15 mouse cellular contexts compared by ENCODE assay signal in the genomic region with DNA sequence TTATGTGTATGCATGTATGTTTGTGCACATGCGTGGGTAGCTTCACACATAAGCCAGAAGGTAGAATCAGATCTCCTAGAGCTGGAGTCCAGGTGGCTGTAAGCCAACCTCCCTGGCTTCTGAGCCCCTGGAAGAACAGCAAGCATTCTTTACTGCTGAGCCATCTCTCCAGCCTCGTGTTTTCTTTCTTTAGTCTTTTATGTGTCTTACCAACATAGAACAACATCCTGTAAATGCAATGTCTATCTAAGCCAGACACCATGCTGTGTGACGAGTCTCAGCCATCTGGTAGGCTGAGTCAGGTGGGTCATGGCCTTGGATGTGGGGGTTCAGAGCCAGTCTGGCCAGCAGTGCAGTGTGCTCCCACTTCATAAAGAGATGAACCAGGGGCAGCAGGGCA. TPM values are rescaled to one million over a fixed set of nuclear protein-coding genes. Genes with fewer than 3 reads are reported as not detected.
A peak's percentile ranks its signal among the peaks of the same experiment; 100 is the strongest.
DNase-seq lines count a peak whose midpoint lies in the region; ATAC-seq and TF ChIP-seq lines count a peak whose summit lies in the region.
"Had no signal": no experiment of that assay in that cellular context is flagged by ENCODE, and none has a peak within 500 bp of the region (broad histone marks: within the 10 kb centered on the region; RNA-seq: fewer than 3 reads in every experiment).

No protein-coding gene starts in this region.

- H3K4me3 ChIP-seq in lung, embryonic 14.5 days (ENCODE audit: low read depth, low read length), result no peak overlapping the region
- no peak overlapping the region for H3K4me3 ChIP-seq in embryonic fibroblast, embryonic 13.5 days (ENCODE audit: insufficient read depth, low read length)
- no peak overlapping the region for H3K4me3 ChIP-seq in stomach, embryonic 16.5 days (replicated peaks; ENCODE audit: low read length)
- no peak overlapping the region for H3K4me3 ChIP-seq in forebrain, embryonic 12.5 days (replicated peaks)
- no peak overlapping the region for H3K4me3 ChIP-seq in hindbrain, embryonic 16.5 days (ENCODE audit: low read length)
- H3K4me3 ChIP-seq: erythroblast, embryonic 14.5 days; midbrain, embryonic 15.5 days; neural tube, embryonic 15.5 days; stomach, embryonic 15.5 days had no signal

- H3K9me3 ChIP-seq in lung, embryonic 14.5 days (ENCODE audit: low read depth, low read length), result peaks cover 6% of the 10 kb centered on the region; the same call in 1 of the 2 replicates
- H3K9me3 ChIP-seq in stomach, embryonic 16.5 days (replicated peaks; ENCODE audit: control insufficient read depth, low read length), result 0 out of 2 replicates have a peak, but pooled peaks cover 8% of the 10 kb centered on the region
- H3K9me3 ChIP-seq in forebrain, embryonic 12.5 days, result peaks cover 7% of the 10 kb centered on the region; the same call in 1 of the 2 replicates
- peaks cover 6% of the 10 kb centered on the region for H3K9me3 ChIP-seq in hindbrain, embryonic 16.5 days (ENCODE audit: control insufficient read depth, low read length)
- H3K9me3 ChIP-seq: midbrain, embryonic 15.5 days; neural tube, embryonic 15.5 days had no signal

- H3K27me3 ChIP-seq in lung, embryonic 14.5 days (ENCODE audit: insufficient read depth, low read length), result no peaks in the 10 kb centered on the region
- no peaks in the 10 kb centered on the region for H3K27me3 ChIP-seq in stomach, embryonic 16.5 days (ENCODE audit: control insufficient read depth, insufficient read depth, low read length)
- H3K27me3 ChIP-seq in forebrain, embryonic 12.5 days, result 0 out of 2 replicates have a peak, but pooled peaks cover 9% of the 10 kb centered on the region
- H3K27me3 ChIP-seq in hindbrain, embryonic 16.5 days (replicated peaks; ENCODE audit: control insufficient read depth, insufficient read depth, low read length), result peaks cover 3% of the 10 kb centered on the region; the same call in 1 of the 2 replicates
- H3K27me3 ChIP-seq: midbrain, embryonic 15.5 days; stomach, embryonic 15.5 days had no signal

- peak overlapping the region; percentile 20; the same call in 1 of the 2 replicates for H3K9ac ChIP-seq in lung, embryonic 14.5 days
- H3K9ac ChIP-seq in stomach, embryonic 16.5 days (ENCODE audit: low read length), result 0 out of 2 replicates have a peak overlapping the region, but pooled peaks have one; percentile 17
- no peak overlapping the region for H3K9ac ChIP-seq in forebrain, embryonic 12.5 days
- H3K9ac ChIP-seq in hindbrain, embryonic 16.5 days (ENCODE audit: low read depth, low read length), result no peak overlapping the region
- H3K9ac ChIP-seq: midbrain, embryonic 15.5 days; neural tube, embryonic 15.5 days; stomach, embryonic 15.5 days had no signal

- no peak for TF ChIP-seq POLR2A in embryonic fibroblast, embryonic 13.5 days (IDR thresholded peaks at IDR 0.05; ENCODE audit: low read depth, low read length)

- WGBS in lung, embryonic 14.5 days, result 54% methylated on average over 3 of the region's 3 CpGs
- WGBS in stomach, embryonic 16.5 days, result 43% methylated on average over 3 of the region's 3 CpGs
- WGBS in forebrain, embryonic 12.5 days, result 61% methylated on average over 3 of the region's 3 CpGs
- 43% methylated on average over 3 of the region's 3 CpGs for WGBS in hindbrain, embryonic 16.5 days

- no peak for TF ChIP-seq CTCF in lung, embryonic 14.5 days (IDR thresholded peaks at IDR 0.05; ENCODE audit: low read depth)
- TF ChIP-seq CTCF in embryonic fibroblast, embryonic 13.5 days (IDR thresholded peaks at IDR 0.05; ENCODE audit: borderline replicate concordance, insufficient read depth, low read length), result no peak

- H3K27ac ChIP-seq in lung, embryonic 14.5 days (ENCODE audit: low read depth), result no peak overlapping the region
- peak overlapping the region; percentile 55 for H3K27ac ChIP-seq in embryonic fibroblast, embryonic 13.5 days (ENCODE audit: insufficient read depth, low read length)
- peak overlapping the region; percentile 10; the same call in 1 of the 2 replicates for H3K27ac ChIP-seq in stomach, embryonic 16.5 days (ENCODE audit: low read length)
- no peak overlapping the region for H3K27ac ChIP-seq in forebrain, embryonic 12.5 days
- H3K27ac ChIP-seq in hindbrain, embryonic 16.5 days (ENCODE audit: low read depth, low read length), result no peak overlapping the region
- H3K27ac ChIP-seq: midbrain, embryonic 15.5 days; neural tube, embryonic 15.5 days; stomach, embryonic 15.5 days had no signal

- no peak overlapping the region for H3K4me2 ChIP-seq in lung, embryonic 14.5 days
- no peak overlapping the region for H3K4me2 ChIP-seq in stomach, embryonic 16.5 days (ENCODE audit: low read depth, low read length)
- no peak overlapping the region for H3K4me2 ChIP-seq in forebrain, embryonic 12.5 days
- no peak overlapping the region for H3K4me2 ChIP-seq in hindbrain, embryonic 16.5 days (ENCODE audit: low read length)
- H3K4me2 ChIP-seq: midbrain, embryonic 15.5 days; neural tube, embryonic 15.5 days; stomach, embryonic 15.5 days had no signal

- no peaks in the 10 kb centered on the region for H3K36me3 ChIP-seq in lung, embryonic 14.5 days (ENCODE audit: insufficient read depth)
- H3K36me3 ChIP-seq in stomach, embryonic 16.5 days (ENCODE audit: control insufficient read depth, insufficient read depth, low read length), result no peaks in the 10 kb centered on the region
- no peaks in the 10 kb centered on the region for H3K36me3 ChIP-seq in forebrain, embryonic 12.5 days (replicated peaks)
- no peaks in the 10 kb centered on the region for H3K36me3 ChIP-seq in hindbrain, embryonic 16.5 days (ENCODE audit: control insufficient read depth, insufficient read depth, low read length)
- H3K36me3 ChIP-seq: midbrain, embryonic 15.5 days; neural tube, embryonic 15.5 days; stomach, embryonic 15.5 days had no signal

- ATAC-seq in cerebellum, adult (ENCODE audit: insufficient number of reproducible peaks, low FRiP score, low TSS enrichment), result no peak
- no peak for ATAC-seq in lung, embryonic 14.5 days (ENCODE audit: insufficient read depth)
- no peak for ATAC-seq in stomach, embryonic 16.5 days (ENCODE audit: insufficient read depth, low FRiP score)
- ATAC-seq in forebrain, embryonic 12.5 days (ENCODE audit: low FRiP score), result no peak
- ATAC-seq in hindbrain, embryonic 16.5 days, result no peak
- ATAC-seq: midbrain, embryonic 15.5 days had no signal

- H3K4me1 ChIP-seq in lung, embryonic 14.5 days (ENCODE audit: insufficient read depth), result peaks cover 19% of the 10 kb centered on the region
- H3K4me1 ChIP-seq in embryonic fibroblast, embryonic 13.5 days (ENCODE audit: control insufficient read depth, insufficient read depth, low read length), result peaks cover 10% of the 10 kb centered on the region
- H3K4me1 ChIP-seq in stomach, embryonic 16.5 days (ENCODE audit: control insufficient read depth, insufficient read depth, low read length), result peaks cover 20% of the 10 kb centered on the region
- peaks cover 33% of the 10 kb centered on the region for H3K4me1 ChIP-seq in forebrain, embryonic 12.5 days
- H3K4me1 ChIP-seq in hindbrain, embryonic 16.5 days (ENCODE audit: control insufficient read depth, insufficient read depth, low read depth, low read length), result peaks cover 22% of the 10 kb centered on the region

- peak; percentile 78 for DNase-seq in cerebellum, adult 11-12 months
- no peak for DNase-seq in lung, embryonic 14.5 days
- DNase-seq in lung, postnatal 4 days, result no peak
- DNase-seq: adrenal gland, adult 8-10 months; lung, adult 2 months; right cerebral cortex, postnatal 14 days had no signal

RNA-seq across cellular contexts. Expression of a gene that starts 22.9 kb away (rescaled TPM):
- polyA plus RNA-seq in lung, embryonic 14.5 days (2014; fragmentation: Nextera tagmentation; extraction: Ambion mirVana), result 25.0 and 25.7 TPM in 2 replicates
- 4.7 and 5.2 TPM in 2 replicates for polyA plus RNA-seq in embryonic fibroblast, embryonic 13.5 days (2011; ENCODE audit: insufficient read length, low read depth, missing spikeins)
- polyA plus RNA-seq in stomach, embryonic 16.5 days (2015; fragmentation: Nextera tagmentation; extraction: Ambion mirVana), result 11.7 and 12.0 TPM in 2 replicates
- polyA plus RNA-seq in forebrain, embryonic 12.5 days (2016; fragmentation: Nextera tagmentation; extraction: Ambion mirVana), result 14.2 and 14.5 TPM in 2 replicates
- 14.5 and 17.2 TPM in 2 replicates for polyA plus RNA-seq in hindbrain, embryonic 16.5 days (2015; fragmentation: Nextera tagmentation; extraction: Ambion mirVana)

RNA-seq across cellular contexts. Expression of a gene that starts 54.4 kb away (rescaled TPM):
- polyA plus RNA-seq in lung, embryonic 14.5 days (2014; fragmentation: Nextera tagmentation; extraction: Ambion mirVana), result 112 and 113 TPM in 2 replicates
- polyA plus RNA-seq in embryonic fibroblast, embryonic 13.5 days (2011; ENCODE audit: insufficient read length, low read depth, missing spikeins), result 152 and 208 TPM in 2 replicates
- polyA plus RNA-seq in stomach, embryonic 16.5 days (2015; fragmentation: Nextera tagmentation; extraction: Ambion mirVana), result 49.4 and 53.4 TPM in 2 replicates
- polyA plus RNA-seq in forebrain, embryonic 12.5 days (2016; fragmentation: Nextera tagmentation; extraction: Ambion mirVana), result 49.2 and 49.5 TPM in 2 replicates
- 13.7 and 18.1 TPM in 2 replicates for polyA plus RNA-seq in hindbrain, embryonic 16.5 days (2015; fragmentation: Nextera tagmentation; extraction: Ambion mirVana)

Comparison
In these comparisons a context has a peak if more than half of its experiments do, and no peak if none do; other contexts are left out.
1. H3K27ac ChIP-seq: peak in embryonic fibroblast, embryonic 13.5 days (single experiment) and stomach, embryonic 16.5 days (single experiment); none in lung, embryonic 14.5 days (single experiment), forebrain, embryonic 12.5 days (single experiment) and hindbrain, embryonic 16.5 days (single experiment).
2. H3K9ac ChIP-seq: peak in lung, embryonic 14.5 days (single experiment) and stomach, embryonic 16.5 days (single experiment); none in forebrain, embryonic 12.5 days (single experiment) and hindbrain, embryonic 16.5 days (single experiment).